Mouse (Mus musculus): ENCODE measurements around the gene Daam2. TPM values are rescaled to one million over a fixed set of nuclear protein-coding genes. Genes with fewer than 3 reads are reported as not detected.
A peak's percentile ranks its signal among the peaks of the same experiment; 100 is the strongest.

Daam2 gene
- polyA plus RNA-seq, 1 experiment from 2014 or later: 7.0 TPM

DNA sequence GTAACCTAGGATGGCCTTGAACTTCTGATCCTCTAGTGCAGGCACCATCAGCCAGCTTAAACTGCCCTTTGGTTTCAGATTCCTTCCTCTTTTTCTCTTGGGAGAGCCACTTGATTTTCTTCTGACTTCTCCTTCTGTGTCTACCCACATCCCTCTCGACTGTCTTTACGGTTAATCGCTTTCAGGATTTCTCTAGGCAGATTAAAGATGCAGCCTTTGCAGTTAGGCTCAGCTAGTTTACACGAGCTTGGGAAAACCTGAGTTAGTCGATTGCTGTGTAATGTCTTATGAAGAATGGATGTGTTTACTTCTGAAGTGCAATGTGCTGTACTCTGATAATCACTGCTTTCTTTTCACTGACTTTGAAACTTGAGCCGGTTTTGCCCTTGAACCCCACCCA lies 127.5 kb downstream of the Daam2 start:
- no peak for ATAC-seq (replicated peaks; ENCODE audit: insufficient number of reproducible peaks, low FRiP score, low TSS enrichment, low read depth)
- 84% methylated on average over 6 of the region's 6 CpGs for WGBS

DNA sequence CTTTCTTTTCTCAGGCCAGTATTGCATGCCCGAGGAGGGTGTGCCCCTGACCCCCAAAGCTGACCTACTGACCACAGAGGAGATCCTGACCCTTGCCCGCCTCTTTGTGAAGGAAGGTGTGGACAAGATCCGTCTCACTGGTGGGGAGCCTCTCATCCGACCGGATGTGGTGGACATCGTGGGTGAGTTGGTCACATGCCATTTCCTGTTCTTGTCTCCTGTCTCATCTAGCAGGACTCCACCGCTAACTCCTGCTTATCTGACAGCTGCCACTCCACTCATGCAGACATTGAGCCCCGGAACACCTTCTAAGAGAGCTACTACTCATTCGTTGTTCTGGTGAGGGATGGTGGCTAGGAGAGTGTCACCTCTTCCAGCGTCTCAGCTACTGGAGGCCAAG lies 129.1 kb downstream of the Daam2 start:
- peaks cover 8% of the 10 kb centered on the region for H3K36me3 ChIP-seq (replicated peaks; ENCODE audit: control insufficient read depth, insufficient read depth, low read depth, low read length)

More for the DNA sequence above, 127.5 kb downstream of the Daam2 start:
- no peak overlapping the region for H3K27ac ChIP-seq (replicated peaks; ENCODE audit: low read depth, low read length)
- H3K4me2 ChIP-seq (ENCODE audit: low read depth, low read length): no peak overlapping the region
- no peaks in the 10 kb centered on the region for H3K27me3 ChIP-seq (ENCODE audit: control insufficient read depth, insufficient read depth, low read length)
- no peak for DNase-seq (ENCODE audit: low spot score)
- no peaks in the 10 kb centered on the region for H3K4me1 ChIP-seq (ENCODE audit: control insufficient read depth, insufficient read depth, low read length)
- H3K9ac ChIP-seq (replicated peaks; ENCODE audit: low read length): no peak overlapping the region
- H3K36me3 ChIP-seq (replicated peaks; ENCODE audit: control insufficient read depth, insufficient read depth, low read depth, low read length): peaks cover 8% of the 10 kb centered on the region
- no peaks in the 10 kb centered on the region for H3K9me3 ChIP-seq (replicated peaks; ENCODE audit: control insufficient read depth, low read length)
- no peak overlapping the region for H3K4me3 ChIP-seq (ENCODE audit: low read depth, low read length)

DNA sequence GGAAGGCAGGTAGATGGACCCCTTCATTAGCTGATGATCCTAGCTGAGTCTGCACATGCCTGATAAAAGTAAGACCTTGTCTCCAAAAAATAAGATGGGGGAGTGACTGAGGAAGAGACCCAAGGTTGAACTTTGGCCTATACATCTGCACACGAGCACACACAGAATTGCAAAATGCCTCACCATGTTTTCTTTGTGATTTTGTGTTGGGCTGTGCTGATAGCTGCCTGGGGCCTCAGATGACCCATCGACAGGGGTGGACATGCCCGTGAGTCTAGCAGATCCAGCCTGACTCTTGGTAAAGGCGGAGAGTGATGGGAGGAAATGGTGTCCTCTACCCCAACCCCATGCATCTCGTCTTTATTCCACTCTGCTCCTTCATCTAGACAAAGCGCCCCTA lies 129.9 kb downstream of the Daam2 start:
- Histone ChIP-seq H3K36me3 (replicated peaks; ENCODE audit: control insufficient read depth, insufficient read depth, low read depth, low read length) (peaks cover 8% of the 10 kb centered on the region), H3K4me1 (ENCODE audit: control insufficient read depth, insufficient read depth, low read length) (peaks cover 6% of the 10 kb centered on the region; the same call in 1 of the 2 replicates), H3K27me3 (ENCODE audit: control insufficient read depth, insufficient read depth, low read length) (no peaks in the 10 kb centered on the region), H3K4me2 (ENCODE audit: low read depth, low read length) (no peak overlapping the region), H3K4me3 (ENCODE audit: low read depth, low read length) (no peak overlapping the region), H3K9ac (replicated peaks; ENCODE audit: low read length) (no peak overlapping the region), H3K27ac (replicated peaks; ENCODE audit: low read depth, low read length) (no peak overlapping the region), H3K9me3 (replicated peaks; ENCODE audit: control insufficient read depth, low read length) (no peaks in the 10 kb centered on the region)
- WGBS: 72% methylated on average over 6 of the region's 6 CpGs
- ATAC-seq (replicated peaks; ENCODE audit: insufficient number of reproducible peaks, low FRiP score, low TSS enrichment, low read depth): no peak
- DNase-seq (ENCODE audit: low spot score): no peak

More for the DNA sequence above, 129.1 kb downstream of the Daam2 start:
- no peak for ATAC-seq (replicated peaks; ENCODE audit: insufficient number of reproducible peaks, low FRiP score, low TSS enrichment, low read depth)
- Histone ChIP-seq H3K4me2 (ENCODE audit: low read depth, low read length) (no peak overlapping the region), H3K9ac (replicated peaks; ENCODE audit: low read length) (no peak overlapping the region), H3K4me1 (ENCODE audit: control insufficient read depth, insufficient read depth, low read length) (peaks cover under 1% of the 10 kb centered on the region; the same call in 1 of the 2 replicates), H3K27me3 (ENCODE audit: control insufficient read depth, insufficient read depth, low read length) (no peaks in the 10 kb centered on the region), H3K9me3 (replicated peaks; ENCODE audit: control insufficient read depth, low read length) (no peaks in the 10 kb centered on the region), H3K27ac (replicated peaks; ENCODE audit: low read depth, low read length) (no peak overlapping the region), H3K4me3 (ENCODE audit: low read depth, low read length) (no peak overlapping the region)
- WGBS: 92% methylated on average over 10 of the region's 10 CpGs
- no peak for DNase-seq (ENCODE audit: low spot score)

DNA sequence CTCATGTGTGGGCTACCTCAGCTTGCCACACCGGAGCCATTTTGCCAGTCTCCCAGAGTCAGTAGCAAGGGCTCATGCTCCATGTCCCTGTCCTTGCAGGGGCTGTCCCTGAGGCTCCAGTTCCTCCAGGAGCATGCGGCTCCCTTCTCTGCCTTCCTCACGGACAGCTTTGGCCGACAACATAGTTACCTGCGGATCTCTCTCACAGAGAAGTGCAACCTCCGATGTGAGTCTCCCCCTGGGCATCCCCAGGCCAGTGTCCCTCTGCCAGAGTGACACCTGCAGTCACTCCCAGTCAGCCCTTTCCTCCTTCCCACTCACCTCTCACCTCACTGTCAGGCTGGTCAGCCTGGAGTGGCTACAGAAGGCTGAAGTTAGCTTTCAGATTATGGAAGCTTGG lies 131.1 kb downstream of the Daam2 start:
- Histone ChIP-seq H3K4me1 (ENCODE audit: control insufficient read depth, insufficient read depth, low read length) (peaks cover 6% of the 10 kb centered on the region; the same call in 1 of the 2 replicates), H3K36me3 (replicated peaks; ENCODE audit: control insufficient read depth, insufficient read depth, low read depth, low read length) (peaks cover 8% of the 10 kb centered on the region), H3K4me3 (ENCODE audit: low read depth, low read length) (no peak overlapping the region), H3K27ac (replicated peaks; ENCODE audit: low read depth, low read length) (no peak overlapping the region), H3K4me2 (ENCODE audit: low read depth, low read length) (no peak overlapping the region), H3K9me3 (replicated peaks; ENCODE audit: control insufficient read depth, low read length) (no peaks in the 10 kb centered on the region), H3K27me3 (ENCODE audit: control insufficient read depth, insufficient read depth, low read length) (no peaks in the 10 kb centered on the region), H3K9ac (replicated peaks; ENCODE audit: low read length) (no peak overlapping the region)
- 94% methylated on average over 6 of the region's 6 CpGs for WGBS
- no peak for ATAC-seq (replicated peaks; ENCODE audit: insufficient number of reproducible peaks, low FRiP score, low TSS enrichment, low read depth)
- DNase-seq (ENCODE audit: low spot score): no peak

DNA sequence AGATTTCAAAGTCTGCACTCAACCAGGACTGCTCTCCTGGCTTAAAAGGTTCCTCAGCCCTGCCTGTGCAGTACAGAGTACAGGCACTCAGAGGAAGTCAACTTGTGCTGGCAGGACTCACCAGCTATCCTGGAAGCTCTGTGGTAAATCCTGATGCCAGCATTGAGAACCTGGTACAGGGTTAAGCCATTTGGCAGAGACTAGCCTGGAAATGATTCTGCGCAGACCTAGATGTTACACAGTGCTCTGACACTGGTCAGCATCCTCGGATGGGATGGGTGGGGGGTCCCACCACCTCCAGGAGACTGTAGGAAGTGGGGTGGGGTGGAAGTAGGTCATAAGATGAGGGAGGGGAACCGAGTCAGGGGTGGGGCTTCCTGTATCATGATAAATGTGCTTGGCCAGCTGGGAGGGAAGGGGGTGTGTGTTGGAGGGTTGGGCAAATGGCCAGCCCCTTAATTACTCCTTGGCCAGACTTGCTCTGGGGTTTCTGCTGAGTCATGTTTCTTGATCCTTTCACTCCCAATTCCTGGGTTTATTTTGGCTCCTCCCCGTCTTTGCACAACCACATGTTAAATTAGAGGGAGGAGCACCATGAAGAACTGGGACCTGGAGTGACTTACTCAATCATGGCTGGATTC lies 132.0 kb downstream of the Daam2 start:
- Histone ChIP-seq H3K4me3 (ENCODE audit: low read depth, low read length) (no peak overlapping the region), H3K36me3 (replicated peaks; ENCODE audit: control insufficient read depth, insufficient read depth, low read depth, low read length) (peaks cover 8% of the 10 kb centered on the region), H3K27ac (replicated peaks; ENCODE audit: low read depth, low read length) (no peak overlapping the region), H3K27me3 (ENCODE audit: control insufficient read depth, insufficient read depth, low read length) (no peaks in the 10 kb centered on the region), H3K9ac (replicated peaks; ENCODE audit: low read length) (no peak overlapping the region), H3K4me2 (ENCODE audit: low read depth, low read length) (no peak overlapping the region), H3K4me1 (ENCODE audit: control insufficient read depth, insufficient read depth, low read length) (peaks cover 6% of the 10 kb centered on the region; the same call in 1 of the 2 replicates), H3K9me3 (replicated peaks; ENCODE audit: control insufficient read depth, low read length) (no peaks in the 10 kb centered on the region)
- no peak for DNase-seq (ENCODE audit: low spot score)
- 79% methylated on average over 4 of the region's 4 CpGs for WGBS
- ATAC-seq (replicated peaks; ENCODE audit: insufficient number of reproducible peaks, low FRiP score, low TSS enrichment, low read depth): no peak

DNA sequence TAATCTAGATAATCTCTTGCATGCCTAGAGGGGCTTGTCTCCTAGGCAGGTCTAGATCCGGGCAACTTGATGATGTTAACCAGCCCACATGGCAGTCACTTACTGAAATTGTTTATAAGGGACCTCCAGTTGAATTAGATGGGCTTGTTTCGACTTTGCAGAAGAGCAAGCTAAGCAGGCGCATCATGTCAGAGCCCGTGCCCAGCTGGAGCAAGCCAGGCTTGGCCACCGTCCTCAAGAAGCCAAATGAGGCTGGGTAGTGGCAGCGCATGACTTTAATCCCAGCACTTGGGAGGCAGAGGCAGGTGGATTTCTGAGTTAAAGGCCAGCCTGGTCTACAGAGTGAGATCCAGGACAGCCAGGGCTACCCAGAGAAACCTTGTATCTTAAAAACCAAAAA lies 133.0 kb downstream of the Daam2 start:
- ATAC-seq (replicated peaks; ENCODE audit: insufficient number of reproducible peaks, low FRiP score, low TSS enrichment, low read depth): no peak
- WGBS: 90% methylated on average over 6 of the region's 6 CpGs

DNA sequence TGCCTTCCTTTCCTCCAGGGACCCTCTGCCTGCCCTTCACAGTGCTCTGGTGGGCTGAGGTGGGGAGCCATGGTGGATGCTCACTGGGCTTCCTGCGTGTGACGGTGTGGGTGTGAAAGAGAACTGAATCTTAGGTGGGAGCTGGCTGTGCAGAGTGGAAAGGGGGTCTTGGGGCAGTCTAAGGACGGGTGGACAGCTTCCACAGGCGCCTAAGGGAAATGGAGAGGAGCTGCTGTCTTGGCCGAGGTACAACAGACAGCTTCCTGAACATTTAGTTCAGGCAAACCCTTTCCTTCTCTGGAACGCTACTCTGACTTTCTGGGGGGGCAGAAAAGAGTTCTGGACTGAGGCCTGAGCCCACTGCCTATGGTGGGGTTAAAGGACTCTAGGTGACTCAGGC lies 134.0 kb downstream of the Daam2 start:
- Histone ChIP-seq H3K27me3 (ENCODE audit: control insufficient read depth, insufficient read depth, low read length) (no peaks in the 10 kb centered on the region), H3K9ac (replicated peaks; ENCODE audit: low read length) (no peak overlapping the region), H3K4me3 (ENCODE audit: low read depth, low read length) (no peak overlapping the region), H3K27ac (replicated peaks; ENCODE audit: low read depth, low read length) (no peak overlapping the region), H3K9me3 (replicated peaks; ENCODE audit: control insufficient read depth, low read length) (no peaks in the 10 kb centered on the region), H3K36me3 (replicated peaks; ENCODE audit: control insufficient read depth, insufficient read depth, low read depth, low read length) (peaks cover 2% of the 10 kb centered on the region), H3K4me1 (ENCODE audit: control insufficient read depth, insufficient read depth, low read length) (peaks cover 6% of the 10 kb centered on the region; the same call in 1 of the 2 replicates), H3K4me2 (ENCODE audit: low read depth, low read length) (no peak overlapping the region)
- WGBS: 80% methylated on average over 6 of the region's 6 CpGs
- ATAC-seq (replicated peaks; ENCODE audit: insufficient number of reproducible peaks, low FRiP score, low TSS enrichment, low read depth): no peak
- no peak for DNase-seq (ENCODE audit: low spot score)

More for the DNA sequence above, 133.0 kb downstream of the Daam2 start:
- no peak overlapping the region for H3K9ac ChIP-seq (replicated peaks; ENCODE audit: low read length)
- peaks cover 6% of the 10 kb centered on the region; the same call in 1 of the 2 replicates for H3K4me1 ChIP-seq (ENCODE audit: control insufficient read depth, insufficient read depth, low read length)
- H3K36me3 ChIP-seq (replicated peaks; ENCODE audit: control insufficient read depth, insufficient read depth, low read depth, low read length): peaks cover 8% of the 10 kb centered on the region
- DNase-seq (ENCODE audit: low spot score): no peak
- no peak overlapping the region for H3K4me2 ChIP-seq (ENCODE audit: low read depth, low read length)
- no peaks in the 10 kb centered on the region for H3K9me3 ChIP-seq (replicated peaks; ENCODE audit: control insufficient read depth, low read length)
- H3K4me3 ChIP-seq (ENCODE audit: low read depth, low read length): no peak overlapping the region
- H3K27ac ChIP-seq (replicated peaks; ENCODE audit: low read depth, low read length): no peak overlapping the region
- H3K27me3 ChIP-seq (ENCODE audit: control insufficient read depth, insufficient read depth, low read length): no peaks in the 10 kb centered on the region

DNA sequence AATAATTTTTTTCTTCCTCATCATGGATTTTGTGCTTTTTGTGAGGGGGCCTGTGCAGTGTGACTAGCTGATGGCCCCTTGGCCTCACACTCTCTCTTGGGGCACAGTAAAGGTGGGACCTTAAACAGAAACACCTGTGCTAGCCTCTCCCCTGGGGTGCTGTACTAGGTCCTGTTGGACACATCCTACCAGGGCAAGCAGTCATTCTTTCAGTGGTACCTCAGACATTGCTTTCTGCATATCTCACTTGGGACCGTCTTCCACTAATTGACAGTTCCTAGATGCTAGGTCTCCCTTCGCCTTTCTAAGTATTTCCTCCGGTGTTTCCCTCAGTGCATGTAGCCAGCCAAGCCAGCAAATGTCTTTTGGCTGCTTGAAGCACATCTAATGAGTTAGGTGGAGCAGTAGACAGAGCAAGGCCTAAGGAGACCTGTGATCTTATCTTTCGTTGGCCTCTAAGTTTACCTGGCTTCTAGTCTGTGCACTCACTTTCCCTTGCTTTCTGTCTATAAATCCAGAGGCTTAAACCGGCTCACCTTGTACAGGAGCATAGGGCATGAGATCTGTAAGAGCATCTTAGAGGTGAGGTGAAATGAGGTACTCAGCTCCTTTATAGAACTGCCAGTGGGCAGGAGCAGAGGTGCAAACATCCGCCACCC lies 134.5 kb downstream of the Daam2 start:
- Histone ChIP-seq H3K36me3 (replicated peaks; ENCODE audit: control insufficient read depth, insufficient read depth, low read depth, low read length) (no peaks in the 10 kb centered on the region), H3K27ac (replicated peaks; ENCODE audit: low read depth, low read length) (no peak overlapping the region), H3K4me3 (ENCODE audit: low read depth, low read length) (peak overlapping the region; percentile 62; the same call in 1 of the 2 replicates), H3K4me2 (ENCODE audit: low read depth, low read length) (no peak overlapping the region; the same call in 1 of the 2 replicates), H3K4me1 (ENCODE audit: control insufficient read depth, insufficient read depth, low read length) (peaks cover 6% of the 10 kb centered on the region; the same call in 1 of the 2 replicates), H3K9ac (replicated peaks; ENCODE audit: low read length) (no peak overlapping the region), H3K9me3 (replicated peaks; ENCODE audit: control insufficient read depth, low read length) (no peaks in the 10 kb centered on the region), H3K27me3 (ENCODE audit: control insufficient read depth, insufficient read depth, low read length) (no peaks in the 10 kb centered on the region)
- ATAC-seq (replicated peaks; ENCODE audit: insufficient number of reproducible peaks, low FRiP score, low TSS enrichment, low read depth) (no peak), DNase-seq (ENCODE audit: low spot score) (no peak)
- WGBS: 92% methylated on average over 6 of the region's 6 CpGs

Measured in embryonic facial prominence, embryonic 11.5 days (tissue).